Mouse (Mus musculus) left cerebral cortex, postnatal 14 days (tissue): ENCODE results near the gene Tekt5. TPM values are rescaled to one million over a fixed set of nuclear protein-coding genes. Genes with fewer than 3 reads are reported as not detected.

Source experiments
- DNase-seq, 2 experiments: peaks; one replicate each; pipeline ENCODE4 v3.0.0; 2021 to 2022; ENCODE audit warnings: low spot score in 2 of 2, mixed read lengths in 1 of 2
- intact Hi-C: fragments of 180-260 bp; cut with DNase I; formaldehyde crosslinking; loops from one replicate; pipeline ENCODE4 v1.15.1; 2025
- long read RNA-seq, 2 experiments: library from polyadenylated mRNA; stranded (forward); transcript quantifications; one replicate each; pipeline ENCODE4 v2.0.0; 2021
- total RNA-seq, 2 experiments: library from RNA; stranded (reverse); gene quantifications; 2 replicates each; pipeline ENCODE4 v1.2.3; 2021

Tekt5 gene
- 1 to 10 TPM; 4.1 to 6.5 TPM for total RNA-seq
- long read RNA-seq, experiment 1, transcript Tekt5-201 (7 exons, 1,803 nt), result major isoform, 5 of 5 reads
- long read RNA-seq, experiment 1, partial matches to known transcripts, result 0 of 5 reads
- long read RNA-seq, experiment 1, other reads (novel, unspliced or antisense), result 0 of 5 reads
- long read RNA-seq, experiment 2, transcript Tekt5-201 (7 exons, 1,803 nt), result major isoform, 5 of 6 reads
- long read RNA-seq, experiment 2, partial matches to known transcripts, result 0 of 6 reads
- long read RNA-seq, experiment 2, other reads (novel, unspliced or antisense), result 1 of 6 reads

- intact Hi-C loops, result loop anchor here (5.0 kb wide), 2 partner anchors 113 to 308 kb away; no protein-coding TSS in a partner anchor
- peak in 1 of 2 experiments; percentile 25 for DNase-seq
Measured at GRCm38 (mm10) chr16:10394699-10395540, at the start of gene Tekt5. TSS of gene Tekt5 (minus strand) at chr16:10395490.

- intact Hi-C loops, result no loop called here
- no peak for DNase-seq
Measured at GRCm38 (mm10) chr16:10443723-10444122, 48.4 kb upstream of the Tekt5 start.

GRCm38 (mm10) chr16:10441761-10442160 is 46.5 kb upstream of the Tekt5 start:
- no peak for DNase-seq
- intact Hi-C loops, result no loop called here

- intact Hi-C loops, result no loop called here
- DNase-seq, result no peak
Measured at GRCm38 (mm10) chr16:10441328-10441727, 46.0 kb upstream of the Tekt5 start.

- DNase-seq, result no peak
- intact Hi-C loops, result no loop called here
Measured at GRCm38 (mm10) chr16:10438055-10438454, 42.8 kb upstream of the Tekt5 start.

- intact Hi-C loops, result no loop called here
- DNase-seq, result no peak
Measured at GRCm38 (mm10) chr16:10436166-10436565, 40.9 kb upstream of the Tekt5 start.

- DNase-seq, result no peak
Measured at GRCm38 (mm10) chr16:10433344-10433743, 38.1 kb upstream of the Tekt5 start.

GRCm38 (mm10) chr16:10432387-10432786 is 37.1 kb upstream of the Tekt5 start:
- DNase-seq, result peak in 1 of 2 experiments; percentile 22
- intact Hi-C loops, result no loop called here

More at GRCm38 (mm10) chr16:10433344-10433743, 38.1 kb upstream of the Tekt5 start:
- intact Hi-C loops, result no loop called here

GRCm38 (mm10) chr16:10431911-10432310 is 36.6 kb upstream of the Tekt5 start:
- intact Hi-C loops, result no loop called here
- no peak for DNase-seq

- no peak for DNase-seq
- intact Hi-C loops, result no loop called here
Measured at GRCm38 (mm10) chr16:10420447-10421054, 25.3 kb upstream of the Tekt5 start.

- intact Hi-C loops, result loop anchor here (2.0 kb wide), 1 partner anchor 103 kb away; no protein-coding TSS in a partner anchor
- no peak for DNase-seq
Measured at GRCm38 (mm10) chr16:10417723-10418259, 22.5 kb upstream of the Tekt5 start.

GRCm38 (mm10) chr16:10416866-10417265 is 21.6 kb upstream of the Tekt5 start:
- intact Hi-C loops, result loop anchor here (2.0 kb wide), 1 partner anchor 104 kb away; no protein-coding TSS in a partner anchor
- DNase-seq, result no peak

GRCm38 (mm10) chr16:10415976-10416375 is 20.7 kb upstream of the Tekt5 start:
- intact Hi-C loops, result loop anchor here (2.0 kb wide), 1 partner anchor 105 kb away; no protein-coding TSS in a partner anchor

GRCm38 (mm10) chr16:10411764-10412746 is 16.8 kb upstream of the Tekt5 start, which contains the start of gene Nubp1:
TSS of gene Nubp1 (plus strand) at chr16:10411948.
- DNase-seq, result peak; percentile 89 to 90
- intact Hi-C loops, result no loop called here

More at GRCm38 (mm10) chr16:10415976-10416375, 20.7 kb upstream of the Tekt5 start:
- DNase-seq, result peak; percentile 35 to 56

- DNase-seq, result peak; percentile 82 to 90
- intact Hi-C loops, result loop anchor here (5.0 kb wide), 2 partner anchors 117 to 312 kb away; no protein-coding TSS in a partner anchor
Measured at GRCm38 (mm10) chr16:10399160-10399559, 3.9 kb upstream of the Tekt5 start.

GRCm38 (mm10) chr16:10398755-10399154 is 3.5 kb upstream of the Tekt5 start:
- no peak for DNase-seq
- intact Hi-C loops, result loop anchor here (5.0 kb wide), 2 partner anchors 116 to 311 kb away; no protein-coding TSS in a partner anchor

GRCm38 (mm10) chr16:10392587-10392986 is 2.7 kb downstream of the Tekt5 start:
- no peak for DNase-seq
- intact Hi-C loops, result no loop called here
